Mouse (Mus musculus) embryonic facial prominence, embryonic 11.5 days (tissue): ENCODE results near the gene Sdccag8. TPM values are rescaled to one million over a fixed set of nuclear protein-coding genes. Genes with fewer than 3 reads are reported as not detected.

Experiments
- ATAC-seq: fragments of 200-750 bp; cut with Nextera tagmentation; replicated peaks from 2 replicates; pipeline ENCODE4 v1.8.0; 2017; ENCODE audit warnings: low read depth; ENCODE audit not compliant: insufficient number of reproducible peaks, low FRiP score, low TSS enrichment
- DNase-seq: peaks from one replicate; pipeline ENCODE4 v3.0.0-alpha.2; 2015; ENCODE audit warnings: low spot score
- H3K27ac ChIP-seq: fragments of 300-500 bp; sonication (generic); replicated peaks from 2 replicates; pipeline ENCODE4 v1.5.1; 2014; ENCODE audit warnings: mild to moderate bottlenecking, low read depth, low read length, control low read depth
- H3K27me3 ChIP-seq: fragments of 300-500 bp; sonication (generic); 2 replicates; pipeline ENCODE4 v1.6.1; 2014; ENCODE audit warnings: mild to moderate bottlenecking, low read length, moderate library complexity, mixed read lengths; ENCODE audit not compliant: control insufficient read depth, insufficient read depth
- H3K36me3 ChIP-seq: fragments of 300-500 bp; sonication (generic); replicated peaks from 2 replicates; pipeline ENCODE4 v1.6.1; 2014; ENCODE audit warnings: low read depth, mild to moderate bottlenecking, low read length, moderate library complexity, mixed read lengths; ENCODE audit not compliant: control insufficient read depth, insufficient read depth
- H3K4me1 ChIP-seq: fragments of 300-500 bp; sonication (generic); 2 replicates; pipeline ENCODE4 v1.6.1; 2014; ENCODE audit warnings: low read length, mixed read lengths; ENCODE audit not compliant: control insufficient read depth, insufficient read depth
- H3K4me2 ChIP-seq: fragments of 300-500 bp; sonication (generic); 2 replicates; pipeline ENCODE4 v1.6.1; 2014; ENCODE audit warnings: low read depth, mild to moderate bottlenecking, control low read depth, low read length, moderate library complexity
- H3K4me3 ChIP-seq: fragments of 300-500 bp; sonication (generic); 2 replicates; pipeline ENCODE4 v1.5.1; 2014; ENCODE audit warnings: low read depth, low read length, control low read depth
- H3K9ac ChIP-seq: fragments of 300-500 bp; sonication (generic); replicated peaks from 2 replicates; pipeline ENCODE4 v1.6.1; 2014; ENCODE audit warnings: mild to moderate bottlenecking, control low read depth, low read length
- H3K9me3 ChIP-seq: fragments of 300-500 bp; sonication (generic); replicated peaks from 2 replicates; pipeline ENCODE4 v1.6.1; 2016; ENCODE audit warnings: mild to moderate bottlenecking, low read length, inconsistent platforms, mixed read lengths; ENCODE audit not compliant: control insufficient read depth
- WGBS: fragments of 180-500 bp; shearing (Covaris S2); extraction: QIAGEN DNeasy Blood & Tissue Kit; methylation state at CpG from one replicate; pipeline ENCODE4 v1.1.7; 2014; 5-methylcytosine and 5-hydroxymethylcytosine counted together
- polyA plus RNA-seq: library from polyadenylated mRNA; unstranded; fragments of >200 nt; fragmentation: Nextera tagmentation; extraction: Ambion mirVana; gene quantifications from 2 replicates; pipeline ENCODE4 v1.2.1, GENCODE M21; 2014

Gene Sdccag8
- polyA plus RNA-seq, result 15.7 and 16.5 TPM in 2 replicates

GRCm38 (mm10) chr1:176814591-176815062 lies at the start of gene Sdccag8:
Gene Sdccag8, plus strand, starts transcription at chr1:176814660.
- no peaks in the 10 kb centered on the region for H3K27me3 ChIP-seq
- H3K4me2 ChIP-seq, result peak within 1 kb of the TSS; percentile 62
- WGBS, result 0% methylated on average over 25 of the region's 25 CpGs

GRCm38 (mm10) chr1:176774533-176774932 lies 39.9 kb upstream of the Sdccag8 start:
- Histone ChIP-seq H3K9me3 (no peaks in the 10 kb centered on the region), H3K27me3 (no peaks in the 10 kb centered on the region), H3K4me3 (no peak overlapping the region), H3K4me2 (no peak overlapping the region), H3K4me1 (no peaks in the 10 kb centered on the region), H3K27ac (no peak overlapping the region), H3K36me3 (peaks cover 3% of the 10 kb centered on the region; the same call in 1 of the 2 replicates), H3K9ac (no peak overlapping the region)
- ATAC-seq (no peak), DNase-seq (no peak)
- WGBS, result 78% methylated on average over 4 of the region's 4 CpGs

More at GRCm38 (mm10) chr1:176814591-176815062, at the start of gene Sdccag8:
- Histone ChIP-seq H3K9ac (peak within 1 kb of the TSS; percentile 96), H3K27ac (peak within 1 kb of the TSS; percentile 97), H3K4me3 (peak within 1 kb of the TSS; percentile 91), H3K4me1 (no peaks in the 10 kb centered on the region; the same call in 1 of the 2 replicates), H3K36me3 (no peaks in the 10 kb centered on the region), H3K9me3 (no peaks in the 10 kb centered on the region)
- DNase-seq (peak; percentile 97), ATAC-seq (peak; percentile 96)

- Histone ChIP-seq H3K9ac (no peak overlapping the region), H3K4me3 (no peak overlapping the region), H3K4me1 (no peaks in the 10 kb centered on the region), H3K9me3 (no peaks in the 10 kb centered on the region), H3K27ac (no peak overlapping the region), H3K4me2 (no peak overlapping the region), H3K27me3 (no peaks in the 10 kb centered on the region), H3K36me3 (peaks cover 3% of the 10 kb centered on the region)
- WGBS, result 92% methylated on average over 7 of the region's 7 CpGs
- no peak for DNase-seq
- no peak for ATAC-seq
Measured at GRCm38 (mm10) chr1:176789326-176789725, 25.1 kb upstream of the Sdccag8 start.

- no peak overlapping the region for H3K27ac ChIP-seq
- DNase-seq (no peak), ATAC-seq (no peak)
- H3K9me3 ChIP-seq, result no peaks in the 10 kb centered on the region
- H3K27me3 ChIP-seq, result no peaks in the 10 kb centered on the region
- no peak overlapping the region for H3K9ac ChIP-seq
- H3K4me1 ChIP-seq, result no peaks in the 10 kb centered on the region
- 90% methylated on average over 1 of the region's 1 CpGs for WGBS
- no peak overlapping the region for H3K4me2 ChIP-seq
- peaks cover 3% of the 10 kb centered on the region for H3K36me3 ChIP-seq
- no peak overlapping the region for H3K4me3 ChIP-seq
Measured at GRCm38 (mm10) chr1:176792175-176792574, 22.3 kb upstream of the Sdccag8 start.

GRCm38 (mm10) chr1:176798673-176799072 lies 15.8 kb upstream of the Sdccag8 start:
- ATAC-seq (no peak), DNase-seq (no peak)
- Histone ChIP-seq H3K4me1 (no peaks in the 10 kb centered on the region), H3K27me3 (no peaks in the 10 kb centered on the region), H3K4me2 (no peak overlapping the region), H3K9ac (no peak overlapping the region), H3K9me3 (no peaks in the 10 kb centered on the region), H3K36me3 (no peaks in the 10 kb centered on the region), H3K27ac (no peak overlapping the region), H3K4me3 (no peak overlapping the region)

GRCm38 (mm10) chr1:176800728-176801365 lies 13.6 kb upstream of the Sdccag8 start:
- WGBS, result 41% methylated on average over 2 of the region's 2 CpGs
- DNase-seq, result peak; percentile 48
- H3K27ac ChIP-seq, result no peak overlapping the region
- H3K27me3 ChIP-seq, result no peaks in the 10 kb centered on the region
- H3K4me2 ChIP-seq, result no peak overlapping the region
- no peak overlapping the region for H3K9ac ChIP-seq
- H3K4me1 ChIP-seq, result no peaks in the 10 kb centered on the region
- H3K4me3 ChIP-seq, result no peak overlapping the region
- no peaks in the 10 kb centered on the region for H3K9me3 ChIP-seq
- 0 out of 2 replicates have a peak, but pooled peaks have one; percentile 54 for ATAC-seq
- no peaks in the 10 kb centered on the region for H3K36me3 ChIP-seq

- Histone ChIP-seq H3K4me3 (no peak overlapping the region), H3K4me2 (no peak overlapping the region), H3K9ac (no peak overlapping the region), H3K9me3 (no peaks in the 10 kb centered on the region), H3K27ac (no peak overlapping the region), H3K4me1 (no peaks in the 10 kb centered on the region; the same call in 1 of the 2 replicates), H3K27me3 (no peaks in the 10 kb centered on the region), H3K36me3 (no peaks in the 10 kb centered on the region)
- DNase-seq, result no peak
- no peak for ATAC-seq
Measured at GRCm38 (mm10) chr1:176810161-176810560, 4.3 kb upstream of the Sdccag8 start.

GRCm38 (mm10) chr1:176811892-176812291 lies 2.6 kb upstream of the Sdccag8 start:
- ATAC-seq (no peak), DNase-seq (no peak)
- peak overlapping the region; percentile 91 for H3K4me3 ChIP-seq
- H3K9me3 ChIP-seq, result no peaks in the 10 kb centered on the region
- H3K9ac ChIP-seq, result no peak overlapping the region
- H3K36me3 ChIP-seq, result no peaks in the 10 kb centered on the region
- no peaks in the 10 kb centered on the region for H3K27me3 ChIP-seq
- peak overlapping the region; percentile 62 for H3K4me2 ChIP-seq
- no peak overlapping the region for H3K27ac ChIP-seq
- no peaks in the 10 kb centered on the region; the same call in 1 of the 2 replicates for H3K4me1 ChIP-seq
- 86% methylated on average over 3 of the region's 3 CpGs for WGBS
